Mouse (Mus musculus) limb, embryonic 15.5 days (tissue): ENCODE data around the gene Tpra1. TPM values are rescaled to one million over a fixed set of nuclear protein-coding genes. Genes with fewer than 3 reads are reported as not detected.

Experiments used
- ATAC-seq: fragments of 200-750 bp; cut with Nextera tagmentation; 2 replicates; pipeline ENCODE4 v1.8.0; 2017; ENCODE audit warnings: low read depth, moderate TSS enrichment; ENCODE audit not compliant: insufficient number of reproducible peaks, low FRiP score, low TSS enrichment
- H3K27ac ChIP-seq: fragments of 300-500 bp; sonication (generic); 2 replicates; pipeline ENCODE4 v1.5.1; 2015; ENCODE audit warnings: moderate library complexity, mild to moderate bottlenecking, inconsistent platforms
- H3K27me3 ChIP-seq: fragments of 300-500 bp; sonication (generic); 2 replicates; pipeline ENCODE4 v1.6.1; 2015; ENCODE audit warnings: inconsistent platforms
- H3K36me3 ChIP-seq: fragments of 300-500 bp; sonication (generic); 2 replicates; pipeline ENCODE4 v1.6.1; 2015; ENCODE audit warnings: inconsistent platforms
- H3K4me1 ChIP-seq: fragments of 300-500 bp; sonication (generic); 2 replicates; pipeline ENCODE4 v1.6.1; 2015; ENCODE audit warnings: inconsistent platforms
- H3K4me2 ChIP-seq: fragments of 300-500 bp; sonication (generic); 2 replicates; pipeline ENCODE4 v1.6.1; 2015; ENCODE audit warnings: mild to moderate bottlenecking, inconsistent platforms
- H3K4me3 ChIP-seq: fragments of 300-500 bp; sonication (generic); 2 replicates; pipeline ENCODE4 v1.5.1; 2015; ENCODE audit warnings: mild to moderate bottlenecking, inconsistent platforms
- H3K9ac ChIP-seq: fragments of 300-500 bp; sonication (generic); 2 replicates; pipeline ENCODE4 v1.6.1; 2015; ENCODE audit warnings: inconsistent platforms
- H3K9me3 ChIP-seq: fragments of 300-500 bp; sonication (generic); 2 replicates; pipeline ENCODE4 v1.6.1; 2016; ENCODE audit warnings: inconsistent platforms
- WGBS: fragments of 180-500 bp; shearing (Covaris S2); methylation state at CpG from one replicate; pipeline ENCODE4 v1.1.7; 2015; 5-methylcytosine and 5-hydroxymethylcytosine counted together
- polyA plus RNA-seq: library from polyadenylated mRNA; unstranded; fragments of >200 nt; fragmentation: Nextera tagmentation; extraction: Ambion mirVana; gene quantifications from 2 replicates; pipeline ENCODE4 v1.2.1, GENCODE M21; 2015

The Tpra1 gene
- polyA plus RNA-seq, 1 experiment from 2014 or later: 83.2 TPM

- no peaks in the 10 kb centered on the region for H3K9me3 ChIP-seq
- H3K9ac ChIP-seq: no peak overlapping the region
- no peak overlapping the region for H3K27ac ChIP-seq
- H3K36me3 ChIP-seq: peaks cover 59% of the 10 kb centered on the region
- no peaks in the 10 kb centered on the region for H3K27me3 ChIP-seq
- H3K4me2 ChIP-seq: no peak overlapping the region
- H3K4me1 ChIP-seq: peaks cover 22% of the 10 kb centered on the region
- no peak overlapping the region for H3K4me3 ChIP-seq
- ATAC-seq: no peak
- WGBS: 87% methylated on average over 6 of the region's 6 CpGs
These were observed 6.1 kb upstream of the Tpra1 start for GRCm38 (mm10) chr6:88895943-88896342.

- H3K27ac ChIP-seq: no peak overlapping the region
- ATAC-seq: no peak
- H3K4me1 ChIP-seq: peaks cover 30% of the 10 kb centered on the region
- no peaks in the 10 kb centered on the region for H3K9me3 ChIP-seq
- H3K4me3 ChIP-seq: peak overlapping the region; percentile 69
- peak overlapping the region; percentile 14; the same call in 1 of the 2 replicates for H3K9ac ChIP-seq
- H3K27me3 ChIP-seq: no peaks in the 10 kb centered on the region
- peaks cover 46% of the 10 kb centered on the region for H3K36me3 ChIP-seq
- 68% methylated on average over 7 of the region's 7 CpGs for WGBS
- peak overlapping the region; percentile 84 for H3K4me2 ChIP-seq
These were observed 4.8 kb upstream of the Tpra1 start for GRCm38 (mm10) chr6:88897246-88897645.

DNA sequence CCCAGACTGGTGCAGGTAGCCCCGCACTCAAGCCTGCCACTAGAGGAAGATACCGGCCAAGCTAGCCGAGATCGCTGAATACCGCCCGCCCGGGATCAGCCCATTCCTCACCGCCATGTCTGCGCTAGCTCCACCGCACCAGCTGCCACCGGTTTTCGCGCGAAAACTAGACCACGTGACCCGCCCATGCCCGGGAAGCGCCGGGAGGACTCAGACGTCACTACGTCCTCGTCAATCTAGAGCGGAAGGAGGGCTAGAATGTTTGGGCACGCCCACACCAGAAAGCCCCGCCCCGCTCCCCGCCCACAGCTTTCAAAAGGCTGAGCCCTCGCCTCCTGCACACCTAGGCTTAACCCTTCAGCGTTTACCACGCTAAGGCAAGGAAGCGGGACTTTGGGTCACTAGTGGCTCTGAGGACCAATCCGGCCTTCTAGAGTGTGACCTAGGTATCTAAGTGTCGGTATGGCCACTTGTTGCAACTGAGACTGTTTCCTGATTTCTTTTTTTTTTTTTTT is 3.5 kb upstream of the Tpra1 start, which contains the start of gene Mcm2:
Gene Mcm2, minus strand, starts transcription at position 247 of the 515 bp plus-strand sequence.
- H3K4me3 ChIP-seq: peak within 1 kb of the TSS; percentile 69
- peak within 1 kb of the TSS; percentile 84 for H3K4me2 ChIP-seq
- no peaks in the 10 kb centered on the region for H3K27me3 ChIP-seq
- no peaks in the 10 kb centered on the region for H3K9me3 ChIP-seq
- peak within 1 kb of the TSS; percentile 60 for H3K9ac ChIP-seq
- peaks cover 33% of the 10 kb centered on the region for H3K36me3 ChIP-seq
- peaks cover 37% of the 10 kb centered on the region for H3K4me1 ChIP-seq
- WGBS: under 1% methylated on average over 33 of the region's 33 CpGs
- peak; percentile 83 for ATAC-seq
- H3K27ac ChIP-seq: peak within 1 kb of the TSS; percentile 85

DNA sequence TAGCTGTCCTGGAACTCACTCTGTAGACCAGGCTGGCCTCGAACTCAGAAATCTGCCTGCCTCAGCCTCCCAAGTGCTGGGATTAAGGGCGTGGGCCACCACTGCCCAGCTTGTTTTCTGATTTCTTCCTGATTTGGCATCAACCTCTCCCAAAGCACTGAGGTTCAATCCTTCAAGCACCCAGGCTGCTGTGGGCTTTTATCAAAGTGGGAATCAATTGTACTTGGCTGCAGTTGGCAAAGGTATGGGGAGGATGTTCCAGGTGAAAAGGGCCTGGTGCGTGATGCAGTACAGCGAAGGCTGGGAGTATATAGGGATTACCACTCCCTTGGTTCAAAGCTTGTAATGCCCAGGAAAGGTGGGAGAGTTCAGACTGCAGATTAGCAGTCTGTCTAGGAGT is 3.0 kb upstream of the Tpra1 start:
- 62% methylated on average over 4 of the region's 4 CpGs for WGBS

DNA sequence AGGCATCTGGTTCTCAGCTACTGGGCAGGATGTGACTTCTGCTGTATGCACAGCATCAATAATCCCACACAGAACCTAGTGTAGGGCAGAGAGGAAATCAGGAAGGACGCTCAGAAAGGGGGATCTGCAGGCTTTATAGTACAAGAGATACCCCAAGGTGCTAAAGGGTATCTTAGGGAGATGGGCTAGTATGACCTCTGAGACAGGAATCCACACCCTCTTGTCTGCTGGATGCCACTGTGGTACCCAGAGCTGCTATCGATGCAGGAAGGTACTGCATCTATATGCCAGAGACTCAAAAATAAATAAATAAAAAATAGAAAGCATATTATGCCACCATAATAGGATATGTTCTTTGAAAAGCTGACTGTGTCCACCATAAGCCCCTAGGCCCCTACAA is 2.4 kb upstream of the Tpra1 start:
- no peak overlapping the region for H3K27ac ChIP-seq
- H3K36me3 ChIP-seq: peaks cover 22% of the 10 kb centered on the region
- H3K4me3 ChIP-seq: no peak overlapping the region
- no peak overlapping the region for H3K4me2 ChIP-seq
- H3K4me1 ChIP-seq: peaks cover 48% of the 10 kb centered on the region
- ATAC-seq: no peak
- no peak overlapping the region for H3K9ac ChIP-seq
- WGBS: 89% methylated on average over 2 of the region's 2 CpGs
- no peaks in the 10 kb centered on the region for H3K27me3 ChIP-seq
- H3K9me3 ChIP-seq: no peaks in the 10 kb centered on the region

More for the DNA sequence above, 3.0 kb upstream of the Tpra1 start:
- H3K9ac ChIP-seq: no peak overlapping the region
- peaks cover 28% of the 10 kb centered on the region for H3K36me3 ChIP-seq
- no peaks in the 10 kb centered on the region for H3K27me3 ChIP-seq
- H3K4me3 ChIP-seq: peak overlapping the region; percentile 69; the same call in 1 of the 2 replicates
- H3K4me1 ChIP-seq: peaks cover 42% of the 10 kb centered on the region
- ATAC-seq: no peak
- H3K4me2 ChIP-seq: peak overlapping the region; percentile 84
- no peaks in the 10 kb centered on the region for H3K9me3 ChIP-seq
- H3K27ac ChIP-seq: no peak overlapping the region; the same call in 1 of the 2 replicates

- peaks cover 56% of the 10 kb centered on the region for H3K4me1 ChIP-seq
- H3K4me2 ChIP-seq: peak overlapping the region; percentile 96
- no peaks in the 10 kb centered on the region for H3K27me3 ChIP-seq
- ATAC-seq: no peak
- peaks cover 5% of the 10 kb centered on the region; the same call in 1 of the 2 replicates for H3K36me3 ChIP-seq
- peak overlapping the region; percentile 70 for H3K4me3 ChIP-seq
- H3K27ac ChIP-seq: peak overlapping the region; percentile 97
- no peaks in the 10 kb centered on the region for H3K9me3 ChIP-seq
- WGBS: 4% methylated on average over 5 of the region's 5 CpGs
- H3K9ac ChIP-seq: peak overlapping the region; percentile 63
These were observed 580 bp upstream of the Tpra1 start for GRCm38 (mm10) chr6:88901471-88901870.

GRCm38 (mm10) chr6:88903708-88904107 is 1.7 kb downstream of the Tpra1 start:
- Histone ChIP-seq H3K36me3 (peaks cover 15% of the 10 kb centered on the region), H3K9ac (0 out of 2 replicates have a peak overlapping the region, but pooled peaks have one; percentile 85), H3K27ac (no peak overlapping the region; the same call in 1 of the 2 replicates), H3K4me2 (peak overlapping the region; percentile 57), H3K9me3 (no peaks in the 10 kb centered on the region), H3K4me1 (peaks cover 49% of the 10 kb centered on the region), H3K4me3 (peak overlapping the region; percentile 70), H3K27me3 (no peaks in the 10 kb centered on the region)
- 79% methylated on average over 5 of the region's 5 CpGs for WGBS
- no peak for ATAC-seq

DNA sequence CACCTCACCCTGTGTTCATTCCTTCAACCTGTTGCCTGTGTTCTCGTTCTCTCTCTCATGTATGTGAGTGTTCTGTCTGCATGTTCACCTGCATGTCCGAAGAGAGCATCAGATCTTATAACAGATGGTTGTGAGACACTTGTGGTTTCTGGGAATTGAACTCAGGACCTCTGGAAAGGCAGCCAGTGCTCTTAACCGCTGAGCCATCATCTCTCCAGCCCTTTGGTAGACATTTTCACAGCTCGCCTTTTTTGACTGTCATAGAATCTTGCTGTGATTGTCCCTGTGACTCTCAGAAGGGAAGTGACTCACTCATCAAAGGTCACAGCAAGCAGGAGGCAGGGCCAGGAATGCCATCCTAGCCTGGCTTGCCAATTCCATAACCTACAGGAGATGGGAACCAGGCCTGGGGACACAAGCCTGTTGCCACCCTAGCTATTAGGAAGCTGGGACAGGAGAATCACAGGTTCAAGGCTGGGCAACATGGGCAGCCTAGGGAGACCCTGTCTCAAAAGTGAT is 2.5 kb downstream of the Tpra1 start:
- H3K4me2 ChIP-seq: no peak overlapping the region
- peaks cover 44% of the 10 kb centered on the region for H3K4me1 ChIP-seq
- H3K27ac ChIP-seq: no peak overlapping the region
- H3K9me3 ChIP-seq: no peaks in the 10 kb centered on the region
- ATAC-seq: no peak
- no peaks in the 10 kb centered on the region for H3K27me3 ChIP-seq
- WGBS: 87% methylated on average over 4 of the region's 4 CpGs
- no peak overlapping the region for H3K4me3 ChIP-seq
- H3K9ac ChIP-seq: no peak overlapping the region
- H3K36me3 ChIP-seq: peaks cover 23% of the 10 kb centered on the region

GRCm38 (mm10) chr6:88905042-88905441 is 3.0 kb downstream of the Tpra1 start:
- Histone ChIP-seq H3K4me1 (peaks cover 44% of the 10 kb centered on the region), H3K27ac (no peak overlapping the region), H3K9ac (no peak overlapping the region), H3K36me3 (peaks cover 29% of the 10 kb centered on the region), H3K4me2 (no peak overlapping the region), H3K4me3 (no peak overlapping the region), H3K9me3 (no peaks in the 10 kb centered on the region), H3K27me3 (no peaks in the 10 kb centered on the region)
- 87% methylated on average over 7 of the region's 7 CpGs for WGBS
- ATAC-seq: no peak

DNA sequence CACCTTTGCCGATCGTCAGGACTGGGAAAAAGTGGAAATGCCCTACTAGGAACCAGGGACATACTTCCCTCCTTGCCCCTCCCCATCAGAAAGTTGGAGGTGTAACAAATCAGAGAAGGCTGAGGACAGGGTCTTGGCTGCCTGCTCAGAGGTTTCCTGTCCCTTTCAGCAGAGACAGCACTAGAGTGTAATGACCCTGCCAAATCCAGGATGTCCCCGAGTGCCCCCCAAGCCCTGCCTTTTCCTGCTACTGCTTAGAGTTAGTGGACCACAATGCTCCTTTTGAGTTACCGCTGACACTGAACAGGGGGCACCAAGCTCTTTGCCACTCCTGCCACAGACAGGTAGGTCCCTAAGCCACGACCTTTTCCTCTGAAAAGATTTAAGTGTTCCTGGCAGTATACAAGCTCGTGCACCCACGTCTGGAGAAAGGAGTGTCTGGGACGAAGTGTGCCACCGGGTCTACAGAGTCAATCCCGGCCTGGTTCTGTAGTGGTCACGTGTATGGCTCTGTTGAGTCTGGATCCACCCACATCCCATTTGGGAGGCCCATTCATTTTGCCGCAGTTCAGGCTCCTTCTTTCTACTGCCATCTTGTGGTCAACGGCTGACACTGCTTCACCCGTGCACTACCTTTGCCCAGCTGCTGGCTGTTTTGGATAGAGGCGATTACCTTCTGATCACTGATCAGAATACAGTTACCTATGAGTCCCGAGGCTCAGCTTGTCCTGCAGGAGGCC is 4.5 kb downstream of the Tpra1 start:
- Histone ChIP-seq H3K36me3 (peaks cover 44% of the 10 kb centered on the region), H3K4me3 (no peak overlapping the region)
- WGBS: 19% methylated on average over 16 of the region's 16 CpGs

DNA sequence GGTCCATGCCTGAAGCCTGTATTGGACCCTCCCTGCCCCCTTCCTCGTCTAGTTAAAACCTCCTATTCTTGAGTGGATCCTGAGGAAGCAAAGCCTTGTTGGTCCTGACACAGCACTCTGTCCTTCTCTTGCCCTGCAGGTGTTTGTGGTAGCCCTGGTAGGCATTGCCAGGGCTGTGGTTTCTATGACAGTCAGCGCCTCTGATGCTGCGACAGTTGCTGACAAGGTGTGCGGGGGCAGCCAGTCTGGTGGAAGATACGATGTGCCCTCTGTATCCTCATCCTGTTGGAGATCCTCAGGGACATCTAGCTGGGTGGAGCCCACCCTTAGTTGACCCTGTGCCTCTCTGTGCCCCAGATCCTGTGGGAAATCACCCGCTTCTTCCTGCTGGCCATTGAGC is 7.1 kb downstream of the Tpra1 start:
- Histone ChIP-seq H3K9ac (no peak overlapping the region), H3K27me3 (no peaks in the 10 kb centered on the region), H3K27ac (no peak overlapping the region), H3K4me3 (no peak overlapping the region), H3K4me2 (no peak overlapping the region), H3K4me1 (peaks cover 22% of the 10 kb centered on the region), H3K36me3 (peaks cover 49% of the 10 kb centered on the region), H3K9me3 (no peaks in the 10 kb centered on the region)
- whole genome bisulfite sequencing: 86% methylated on average over 6 of the region's 6 CpGs
- no peak for ATAC-seq

More for the DNA sequence above, 4.5 kb downstream of the Tpra1 start:
- H3K27ac ChIP-seq: no peak overlapping the region
- H3K27me3 ChIP-seq: no peaks in the 10 kb centered on the region
- no peak for ATAC-seq
- peaks cover 38% of the 10 kb centered on the region for H3K4me1 ChIP-seq
- H3K9ac ChIP-seq: no peak overlapping the region
- H3K4me2 ChIP-seq: no peak overlapping the region
- no peaks in the 10 kb centered on the region for H3K9me3 ChIP-seq

GRCm38 (mm10) chr6:88913022-88913421 is 11.0 kb downstream of the Tpra1 start:
- WGBS: 71% methylated on average over 4 of the region's 4 CpGs
- no peaks in the 10 kb centered on the region for H3K27me3 ChIP-seq
- no peak overlapping the region for H3K4me3 ChIP-seq
- no peak overlapping the region for H3K4me2 ChIP-seq
- H3K4me1 ChIP-seq: no peaks in the 10 kb centered on the region
- no peak overlapping the region for H3K9ac ChIP-seq
- peaks cover 39% of the 10 kb centered on the region for H3K36me3 ChIP-seq
- ATAC-seq: no peak
- no peaks in the 10 kb centered on the region for H3K9me3 ChIP-seq
- H3K27ac ChIP-seq: no peak overlapping the region
